Mouse (Mus musculus): Measurements from ENCODE around the gene Ankrd44.
A peak's percentile ranks its signal among the peaks of the same experiment; 100 is the strongest.

The Ankrd44 gene

GRCm38 (mm10) chr1:54808401-54809097 lies 117.6 kb downstream of the Ankrd44 start:
- DNase-seq = no peak

- DNase-seq = no peak
Measured at GRCm38 (mm10) chr1:54807832-54808231, 118.4 kb downstream of the Ankrd44 start.

GRCm38 (mm10) chr1:54806116-54806850 lies 119.9 kb downstream of the Ankrd44 start:
- no peak for DNase-seq

GRCm38 (mm10) chr1:54804406-54804805 lies 121.8 kb downstream of the Ankrd44 start:
- no peak for DNase-seq

- DNase-seq = no peak
Measured at GRCm38 (mm10) chr1:54802703-54803102, 123.5 kb downstream of the Ankrd44 start.

- no peak for DNase-seq
Measured at GRCm38 (mm10) chr1:54801256-54801655, 124.9 kb downstream of the Ankrd44 start.

GRCm38 (mm10) chr1:54799421-54799820 lies 126.8 kb downstream of the Ankrd44 start:
- no peak for DNase-seq

GRCm38 (mm10) chr1:54798415-54798814 lies 127.8 kb downstream of the Ankrd44 start:
- DNase-seq = no peak

GRCm38 (mm10) chr1:54794709-54795108 lies 131.5 kb downstream of the Ankrd44 start:
- no peak for DNase-seq

GRCm38 (mm10) chr1:54791406-54791805 lies 134.8 kb downstream of the Ankrd44 start:
- DNase-seq = no peak

GRCm38 (mm10) chr1:54789327-54789960 lies 136.7 kb downstream of the Ankrd44 start:
- peak in 1 of 2 experiments; percentile 18 for DNase-seq

- no peak for DNase-seq
Measured at GRCm38 (mm10) chr1:54788337-54788736, 137.8 kb downstream of the Ankrd44 start.

GRCm38 (mm10) chr1:54778151-54778550 lies 148.0 kb downstream of the Ankrd44 start:
- no peak for DNase-seq

GRCm38 (mm10) chr1:54777104-54777503 lies 149.1 kb downstream of the Ankrd44 start:
- DNase-seq = no peak

GRCm38 (mm10) chr1:54776116-54776515 lies 150.1 kb downstream of the Ankrd44 start:
- DNase-seq = no peak

- no peak for DNase-seq
Measured at GRCm38 (mm10) chr1:54772843-54773242, 153.3 kb downstream of the Ankrd44 start.

- no peak for DNase-seq
Measured at GRCm38 (mm10) chr1:54771471-54771870, 154.7 kb downstream of the Ankrd44 start.

- no peak for DNase-seq
Measured at GRCm38 (mm10) chr1:54767221-54767620, 159.0 kb downstream of the Ankrd44 start.

GRCm38 (mm10) chr1:54765632-54766238 lies 160.5 kb downstream of the Ankrd44 start:
- DNase-seq = peak; percentile 37 to 70

- no peak for DNase-seq
Measured at GRCm38 (mm10) chr1:54762216-54762807, 163.9 kb downstream of the Ankrd44 start.

- DNase-seq = no peak
Measured at GRCm38 (mm10) chr1:54759841-54760240, 166.3 kb downstream of the Ankrd44 start.

GRCm38 (mm10) chr1:54757291-54757690 lies 168.9 kb downstream of the Ankrd44 start:
- no peak for DNase-seq
